Mouse (Mus musculus): Measurements from ENCODE around the gene Ugcg. TPM values are rescaled to one million over a fixed set of nuclear protein-coding genes. Genes with fewer than 3 reads are reported as not detected.

Ugcg gene
- total and polyA plus RNA-seq, 3 experiments = 30.8 to 45.4 TPM; not detected in 1

GRCm38 (mm10) chr4:59160959-59161670 is 27.9 kb upstream of the Ugcg start:
- no peaks in the 10 kb centered on the region for H3K79me2 ChIP-seq (ENCODE audit: control insufficient read depth, insufficient read depth, low read length, poor library complexity)
- H3K9me3 ChIP-seq (replicated peaks; ENCODE audit: insufficient read depth, low read length) = no peaks in the 10 kb centered on the region
- H3K4me3 ChIP-seq (ENCODE audit: control insufficient read depth in 1 of 2, insufficient read depth in 1 of 2, low read depth in 2 of 2, low read length in 2 of 2) = no peak overlapping the region
- TF ChIP-seq POLR2AphosphoS5 (IDR thresholded peaks at IDR 0.05; ENCODE audit: borderline replicate concordance, low read depth, low read length) (no peak), MEF2A (IDR thresholded peaks at IDR 0.05; ENCODE audit: extremely low read depth, insufficient replicate concordance, low read depth, low read length, poor library complexity, severe bottlenecking) (no peak), MAFK (IDR thresholded peaks at IDR 0.05; ENCODE audit: borderline replicate concordance, low read depth, low read length) (no peak), RAD21 (IDR thresholded peaks at IDR 0.05; ENCODE audit: low read depth, low read length) (no peak), POLR2AphosphoS2 (IDR thresholded peaks at IDR 0.05; ENCODE audit: low read length) (no peak), NRF1 (IDR thresholded peaks at IDR 0.05; ENCODE audit: insufficient read depth, low read depth, low read length, poor library complexity, severe bottlenecking) (no peak), GABPA (IDR thresholded peaks at IDR 0.05; ENCODE audit: low read depth, low read length) (no peak), TAL1 (IDR thresholded peaks at IDR 0.05; ENCODE audit: low read length) (no peak), ZC3H11A (IDR thresholded peaks at IDR 0.05; ENCODE audit: low read depth, low read length) (no peak), BHLHE40 (IDR thresholded peaks at IDR 0.05; ENCODE audit: borderline replicate concordance, low read depth, low read length) (no peak), USF2 (IDR thresholded peaks at IDR 0.05; ENCODE audit: borderline replicate concordance in 1 of 2, insufficient read depth in 1 of 2, low read depth in 1 of 2, low read length in 2 of 2) (no peak), TBP (IDR thresholded peaks at IDR 0.05; ENCODE audit: low read depth, low read length) (no peak), MAX (IDR thresholded peaks at IDR 0.05; ENCODE audit: low read length) (no peak), USF1 (IDR thresholded peaks at IDR 0.05; ENCODE audit: low read depth, low read length) (no peak), KAT2A (conservative IDR thresholded peaks at IDR 0.05; ENCODE audit: low read depth, low read length) (no peak), CHD2 (IDR thresholded peaks at IDR 0.05; ENCODE audit: low read length) (no peak), CTCF (IDR thresholded peaks at IDR 0.05 in 2 of 3, conservative IDR thresholded peaks at IDR 0.05 in 1 of 3; ENCODE audit: control insufficient read depth in 1 of 3, insufficient read depth in 1 of 3, low read depth in 2 of 3, low read length in 3 of 3, poor library complexity in 1 of 3, severe bottlenecking in 1 of 3) (no peak), MAZ (IDR thresholded peaks at IDR 0.05; ENCODE audit: low read depth, low read length) (no peak)
- no peak overlapping the region for H3K27ac ChIP-seq (ENCODE audit: control insufficient read depth, low read depth, low read length)
- H3K4me1 ChIP-seq (ENCODE audit: control insufficient read depth in 1 of 2, insufficient read depth in 2 of 2, low read length in 2 of 2) = peaks cover 13 to 50% of the 10 kb centered on the region in 2 experiments
- H3K36me3 ChIP-seq (ENCODE audit: control insufficient read depth in 1 of 2, insufficient read depth in 2 of 2, low read length in 2 of 2) = peaks cover 0 to 42% of the 10 kb centered on the region in 2 experiments; a peak in 2 of 4 replicates
- no peak for DNase-seq (ENCODE audit: low read depth, low spot score)
- H3K9ac ChIP-seq (ENCODE audit: control insufficient read depth, low read depth, low read length, poor library complexity, severe bottlenecking) = no peak overlapping the region
- H3K27me3 ChIP-seq (ENCODE audit: control insufficient read depth in 1 of 2, insufficient read depth in 2 of 2, low read length in 2 of 2) = no peaks in the 10 kb centered on the region

- Histone ChIP-seq H3K79me2 (ENCODE audit: control insufficient read depth, insufficient read depth, low read length, poor library complexity) (no peaks in the 10 kb centered on the region), H3K4me3 (ENCODE audit: control insufficient read depth in 1 of 2, insufficient read depth in 1 of 2, low read depth in 2 of 2, low read length in 2 of 2) (no peak overlapping the region), H3K36me3 (ENCODE audit: control insufficient read depth in 1 of 2, insufficient read depth in 2 of 2, low read length in 2 of 2) (peaks cover 0 to 23% of the 10 kb centered on the region in 2 experiments; a peak in 2 of 4 replicates), H3K9me3 (replicated peaks; ENCODE audit: insufficient read depth, low read length) (no peaks in the 10 kb centered on the region), H3K27ac (ENCODE audit: control insufficient read depth, low read depth, low read length) (no peak overlapping the region), H3K4me1 (ENCODE audit: control insufficient read depth in 1 of 2, insufficient read depth in 2 of 2, low read length in 2 of 2) (peaks cover 10 to 25% of the 10 kb centered on the region in 2 experiments), H3K27me3 (ENCODE audit: control insufficient read depth in 1 of 2, insufficient read depth in 2 of 2, low read length in 2 of 2) (no peaks in the 10 kb centered on the region), H3K9ac (ENCODE audit: control insufficient read depth, low read depth, low read length, poor library complexity, severe bottlenecking) (no peak overlapping the region)
- DNase-seq (ENCODE audit: low read depth, low spot score) = no peak
- TF ChIP-seq USF1 (IDR thresholded peaks at IDR 0.05; ENCODE audit: low read depth, low read length) = 0 out of 2 replicates have a peak, but pooled peaks have one; percentile 38
- TF ChIP-seq ELF1 (IDR thresholded peaks at IDR 0.05; ENCODE audit: low read depth, low read length) = no peak
Observed at GRCm38 (mm10) chr4:59164034-59164433, 25.0 kb upstream of the Ugcg start.
